Mouse (Mus musculus) spleen, postnatal 4 days (tissue): ENCODE measurements around the gene Podnl1.

ENCODE experiments used
- DNase-seq, 2 experiments: peaks; one replicate each; pipeline ENCODE4 v3.0.0; 2022; ENCODE audit warnings: low spot score in 2 of 2

Podnl1 gene

DNA sequence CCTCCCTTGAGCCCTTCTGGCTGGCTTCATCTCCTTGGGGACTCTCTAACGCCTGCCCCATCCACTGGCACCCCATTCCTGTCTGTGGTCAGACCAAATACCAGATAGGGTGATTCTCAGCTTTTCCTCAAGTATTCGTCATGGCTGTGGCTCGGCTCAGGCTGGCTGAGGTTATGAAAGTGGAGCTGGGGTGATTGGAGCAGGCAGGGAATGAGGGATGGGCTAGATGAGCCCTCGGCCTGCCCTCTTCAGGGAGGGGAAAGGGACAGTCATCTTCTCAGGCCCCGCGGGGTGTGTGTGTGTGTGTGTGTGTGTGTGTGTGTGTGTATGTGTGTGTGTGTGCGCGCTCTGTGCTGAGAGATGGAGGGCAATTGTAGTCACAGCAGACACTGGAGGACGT, at the start of gene Podnl1:
Podnl1 (plus strand) TSS at position 334 of the 400 bp plus-strand sequence.
- peak in 1 of 2 experiments; percentile 9 for DNase-seq

DNA sequence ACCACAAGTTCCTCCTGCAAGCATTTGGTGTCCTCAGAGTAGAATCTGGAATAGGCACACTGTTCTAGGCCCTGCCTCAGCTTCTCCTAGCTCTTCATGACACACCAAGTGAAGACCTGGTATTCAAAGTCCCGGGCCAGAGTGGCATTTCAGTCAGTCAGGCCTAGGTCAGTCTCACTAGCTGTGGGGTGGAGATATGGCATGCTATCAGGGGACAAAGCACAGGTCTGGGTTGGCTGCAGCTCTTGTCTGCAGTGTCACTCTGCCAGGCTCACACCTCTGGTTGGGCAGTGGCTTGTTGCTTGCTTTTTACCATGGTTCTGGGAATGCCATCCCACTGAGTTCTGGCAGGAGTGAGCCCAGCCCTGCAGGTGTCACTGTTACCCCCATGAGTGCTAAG, 49.4 kb upstream of the Podnl1 start:
- DNase-seq: no peak

DNA sequence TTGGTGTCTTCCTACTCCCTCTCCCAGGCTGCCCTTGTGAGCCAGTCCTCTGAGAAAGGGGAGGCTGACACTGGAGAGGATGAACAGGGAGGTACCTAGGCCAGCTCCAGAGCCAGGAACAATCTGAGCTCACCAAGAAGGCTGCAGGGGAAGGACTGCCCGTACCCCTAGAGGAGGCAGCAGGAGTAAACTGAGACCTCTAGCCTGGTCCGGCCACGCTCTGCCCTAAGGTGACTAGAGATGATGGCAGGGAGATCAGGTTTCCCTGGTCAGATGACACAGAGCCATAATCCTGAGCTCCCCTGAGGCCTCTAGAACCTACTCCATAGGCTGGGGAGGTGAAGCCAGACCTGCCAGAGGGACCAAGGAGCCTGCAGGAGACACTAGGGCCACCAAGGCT, 48.9 kb upstream of the Podnl1 start:
- DNase-seq: no peak

DNA sequence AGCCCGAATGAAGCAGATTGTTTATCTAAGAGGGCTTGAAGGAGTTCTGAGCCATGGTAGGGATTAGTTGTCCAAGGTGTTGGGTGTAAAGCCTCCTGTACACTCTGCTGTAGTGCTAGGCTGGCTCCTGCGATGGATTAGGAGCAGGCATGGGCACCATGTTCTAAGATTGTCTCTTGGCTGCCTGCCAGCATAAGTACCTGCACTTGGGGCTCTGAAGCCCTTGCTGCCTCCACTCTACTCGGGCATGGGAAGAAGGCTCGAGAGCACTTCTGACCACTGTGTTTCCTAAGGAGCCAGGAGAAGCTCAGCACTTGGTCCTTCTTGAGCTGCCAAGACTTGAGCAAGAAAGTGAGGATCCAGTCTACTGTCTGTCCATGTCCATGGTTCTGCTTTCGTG, 46.6 kb upstream of the Podnl1 start:
- no peak for DNase-seq

DNA sequence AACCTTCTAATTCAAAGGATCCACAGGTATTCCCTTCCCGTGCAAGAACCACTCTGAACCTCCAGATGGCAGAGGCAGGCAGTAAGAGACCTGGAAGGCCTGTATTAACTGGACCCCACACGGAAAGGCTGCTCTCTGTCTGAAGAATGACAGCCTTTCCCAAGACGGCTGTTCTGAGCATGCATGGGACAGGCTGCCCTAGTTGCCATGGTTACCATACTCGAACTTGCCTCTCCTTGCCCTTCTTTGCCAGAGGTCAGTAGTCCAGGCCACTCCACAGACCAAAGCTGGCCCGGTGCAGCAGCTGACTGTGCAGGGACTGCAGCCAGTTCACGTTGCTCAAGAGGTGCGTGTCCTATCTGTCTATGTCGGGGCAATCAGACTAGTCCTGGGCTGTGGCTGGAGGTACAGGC, 42.0 kb upstream of the Podnl1 start:
- DNase-seq: no peak

DNA sequence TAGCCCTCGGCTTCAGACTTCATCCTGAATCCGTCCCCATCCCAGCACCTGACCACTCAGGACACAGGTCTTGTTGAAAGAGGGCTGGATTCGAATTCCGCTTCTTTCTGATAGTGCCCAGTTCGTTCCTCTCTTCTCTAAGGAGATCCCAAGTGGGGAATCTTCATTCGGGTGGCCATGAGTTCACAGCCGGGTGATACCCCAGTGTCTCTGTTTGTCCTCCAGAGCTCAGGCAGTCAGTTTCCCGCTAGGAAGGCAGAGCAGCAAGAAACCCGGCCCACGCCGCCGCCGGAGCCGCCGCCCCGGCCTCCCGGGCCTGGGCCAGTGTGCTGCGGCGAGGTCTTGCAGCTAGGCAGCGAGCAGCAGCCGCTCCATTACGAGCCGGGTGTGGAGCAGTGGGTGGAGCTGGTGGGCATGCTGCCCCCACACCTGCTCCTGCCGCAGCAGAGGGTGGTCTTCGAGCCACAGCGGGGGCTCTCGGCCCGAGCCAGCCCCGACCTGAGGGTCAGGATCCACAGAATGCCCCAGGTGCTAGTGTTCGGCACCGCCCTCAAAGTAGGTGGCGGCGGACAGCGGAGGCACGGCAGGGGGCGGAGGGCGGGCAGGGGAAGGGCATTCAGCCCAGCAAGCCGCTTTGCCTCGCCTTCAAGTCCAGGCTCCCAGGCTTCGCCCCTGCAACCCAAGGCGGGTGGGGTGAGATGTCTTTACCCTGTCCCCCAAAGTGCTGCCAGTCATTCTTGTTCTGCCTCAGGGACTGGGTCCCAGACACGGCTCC, 41.3 kb upstream of the Podnl1 start:
- no peak for DNase-seq

DNA sequence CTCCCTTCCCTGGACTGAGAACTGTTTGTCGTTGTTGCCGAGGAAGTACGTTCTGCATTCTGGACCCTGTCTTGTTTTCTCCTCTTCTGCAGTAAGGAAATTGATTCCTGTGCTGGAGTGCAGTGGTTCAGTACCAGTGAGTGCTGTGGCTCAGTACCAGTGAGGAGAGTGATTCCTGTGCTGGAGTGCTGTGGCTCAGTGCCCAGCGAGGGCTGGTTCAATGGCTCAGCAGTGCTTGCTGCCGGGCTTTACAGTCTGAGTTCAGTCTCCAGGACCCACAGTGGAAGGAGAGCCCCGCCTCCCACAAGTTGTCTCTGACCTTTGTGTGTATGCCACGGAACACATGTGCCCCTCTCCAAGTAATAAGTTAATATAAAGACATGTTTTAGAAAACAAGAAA, 38.6 kb upstream of the Podnl1 start:
- DNase-seq: no peak

DNA sequence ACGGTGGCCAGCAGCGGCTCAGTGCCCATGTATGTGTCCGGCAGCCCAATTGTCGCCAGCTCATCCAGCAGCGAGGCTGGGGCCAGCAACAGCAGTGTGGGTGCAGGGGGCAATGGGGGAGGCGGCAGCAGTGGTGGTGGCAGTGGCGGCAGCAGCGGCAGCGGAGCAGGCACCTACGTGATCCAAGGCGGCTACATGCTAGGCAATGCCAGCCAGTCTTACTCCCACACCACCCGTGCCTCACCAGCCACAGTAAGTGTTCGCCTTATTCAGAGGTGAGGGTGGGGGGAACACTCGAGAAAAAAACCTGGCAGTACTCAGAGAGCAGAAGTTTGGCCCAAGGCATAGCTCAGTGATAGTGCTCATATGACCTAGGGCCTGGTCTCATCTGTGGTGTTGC, 38.0 kb upstream of the Podnl1 start:
- no peak for DNase-seq

DNA sequence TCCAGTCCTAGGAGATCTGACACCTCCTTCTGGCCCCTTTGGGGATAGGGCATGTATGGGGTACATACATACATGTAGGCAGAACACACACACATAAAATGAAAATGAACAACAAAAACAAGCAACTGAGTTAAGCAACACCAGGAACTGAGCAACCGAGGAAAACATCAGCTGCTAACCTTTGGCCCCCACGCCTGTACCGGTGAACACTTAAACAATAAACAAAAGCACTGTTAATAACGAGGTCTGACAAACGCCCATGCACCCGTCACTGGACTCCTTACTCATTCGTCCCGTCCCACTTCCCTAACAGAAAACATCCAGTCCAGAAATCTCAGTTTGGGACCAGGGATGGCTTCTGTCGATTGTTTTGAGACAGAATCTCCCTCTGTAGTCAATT, 36.5 kb upstream of the Podnl1 start:
- no peak for DNase-seq

DNA sequence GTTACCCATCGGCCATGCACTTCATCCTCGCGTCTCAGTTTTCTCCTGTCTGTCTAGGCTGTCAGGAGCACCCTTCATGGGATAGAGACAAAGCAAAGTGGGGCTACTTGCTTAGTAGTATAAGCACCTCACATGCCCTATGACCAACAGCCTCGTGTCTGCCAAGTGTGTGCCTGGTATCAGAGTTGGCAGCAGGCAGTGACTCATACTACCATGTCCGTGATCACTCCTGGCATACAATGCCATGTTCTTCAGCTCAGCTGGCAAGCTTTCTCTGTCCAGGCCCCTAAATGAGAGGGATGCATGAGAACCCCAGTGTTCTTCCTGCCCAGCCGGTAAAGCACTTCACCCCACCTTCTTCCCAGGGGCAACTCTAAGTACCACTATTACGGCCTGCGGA, 35.2 kb upstream of the Podnl1 start:
- no peak for DNase-seq

DNA sequence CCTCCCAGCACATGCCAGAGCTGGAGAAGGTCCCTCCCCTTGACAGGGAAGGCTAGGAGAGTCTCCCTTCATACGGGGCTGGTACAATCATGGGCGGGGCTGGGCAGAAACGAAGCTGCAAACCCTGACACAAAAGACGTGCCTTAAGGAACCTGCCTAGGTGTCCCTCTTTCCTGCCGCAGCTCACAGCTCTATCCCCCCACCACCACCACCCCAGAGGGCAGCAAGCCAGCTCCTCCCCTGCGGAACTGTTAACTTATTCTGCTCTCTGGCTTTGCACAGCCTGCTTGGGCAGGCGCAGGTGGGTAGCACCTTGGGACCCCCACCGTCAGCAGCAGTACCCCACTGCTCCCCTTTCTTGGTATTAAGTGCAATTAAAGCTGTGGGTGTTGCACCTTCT, 29.7 kb upstream of the Podnl1 start:
- DNase-seq: no peak

DNA sequence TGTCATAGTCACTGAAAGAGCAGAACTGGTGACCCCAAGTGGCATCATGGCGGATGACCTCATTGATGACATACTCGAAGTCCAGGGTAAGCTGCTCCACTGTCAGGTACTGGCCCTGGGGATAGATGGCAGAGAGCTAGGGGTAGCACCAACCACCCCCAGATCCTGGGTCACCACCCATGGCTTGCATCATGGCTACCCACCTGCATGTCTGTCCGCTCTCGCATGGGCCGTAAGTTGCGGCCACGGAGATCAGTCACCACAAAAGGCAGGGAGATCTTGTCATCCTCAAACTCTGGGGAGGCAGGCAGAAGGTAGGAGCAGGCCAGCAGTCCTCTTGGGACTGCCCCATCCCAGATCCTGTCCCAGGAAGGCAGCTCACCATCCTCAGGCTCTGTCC, 27.4 kb upstream of the Podnl1 start:
- no peak for DNase-seq

DNA sequence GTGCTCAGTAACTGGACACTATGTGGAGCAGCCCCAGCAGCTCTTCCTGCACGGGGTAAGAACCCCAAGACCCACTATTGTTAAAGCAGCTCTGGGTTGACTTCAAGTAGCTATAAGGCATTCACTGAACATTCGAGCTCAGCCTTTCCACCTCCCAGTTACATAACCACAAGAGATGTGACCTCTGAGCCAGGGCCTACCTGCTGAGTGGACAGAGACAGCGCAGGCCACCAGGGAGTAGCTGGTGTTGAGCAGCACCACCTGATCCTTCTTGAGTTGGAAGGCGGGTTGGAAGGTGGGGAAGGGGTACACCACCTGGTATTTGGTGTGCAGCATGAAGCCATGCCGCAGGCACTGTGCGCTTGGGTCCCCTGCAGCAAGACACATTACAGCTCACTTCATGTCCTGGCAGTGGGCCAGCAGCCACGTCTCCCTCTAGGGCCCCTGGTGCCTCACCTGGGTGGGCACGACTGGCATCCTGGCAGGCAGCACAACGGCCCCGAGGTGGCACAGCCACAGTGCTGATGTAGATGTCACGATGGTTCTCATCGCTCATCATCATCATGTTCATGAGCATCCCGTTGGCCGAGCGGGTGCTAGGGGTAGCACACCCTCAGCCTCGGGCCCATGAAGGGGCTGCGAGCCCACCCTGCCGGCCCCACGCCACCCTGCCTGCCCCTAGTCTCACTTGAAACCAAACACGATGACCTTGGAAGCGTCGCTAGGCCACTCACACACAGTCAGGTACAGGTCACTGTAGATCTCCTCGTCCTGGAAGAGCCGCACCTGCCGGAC, 24.1 kb upstream of the Podnl1 start:
- peak in 1 of 2 experiments; percentile 12 for DNase-seq

DNA sequence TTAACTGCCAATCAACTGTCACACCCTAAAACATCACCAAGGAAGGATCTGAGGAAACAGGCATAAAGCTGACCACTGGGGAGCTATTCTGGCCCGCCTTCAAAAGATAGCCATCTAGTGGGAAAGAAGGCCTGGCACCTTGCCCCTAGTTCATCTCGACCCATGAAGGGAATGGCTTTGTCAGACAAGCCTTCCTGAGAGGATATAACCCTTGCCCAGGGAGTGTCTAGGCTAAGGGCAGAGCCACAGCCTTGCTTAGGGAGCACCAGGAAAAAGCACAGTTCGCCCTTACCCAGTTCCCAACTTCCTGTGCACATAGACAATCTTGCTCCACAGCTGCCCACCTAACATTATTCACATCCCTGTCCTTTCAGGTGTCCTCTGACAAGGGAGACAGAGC, 22.2 kb upstream of the Podnl1 start:
- DNase-seq: no peak

DNA sequence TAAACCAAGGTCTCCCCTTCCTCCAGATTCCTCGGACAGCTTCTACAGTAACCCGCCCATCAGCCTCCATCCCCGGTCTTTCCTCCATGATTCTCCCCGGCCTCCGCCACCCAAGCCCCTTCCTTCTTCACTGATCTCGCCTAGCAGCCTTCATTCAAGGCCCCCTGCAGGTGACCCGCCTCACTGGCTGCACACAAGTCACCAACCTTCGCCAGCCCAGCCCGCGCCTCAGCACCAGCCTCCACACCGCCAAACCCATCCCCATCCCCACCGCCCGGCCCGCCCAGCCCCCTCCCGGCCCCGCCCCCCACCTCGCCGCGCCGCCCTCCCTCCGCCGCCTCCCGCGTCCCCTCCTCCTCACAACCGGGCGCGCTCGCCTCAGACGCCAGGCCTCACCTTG, 21.6 kb upstream of the Podnl1 start:
- peak; percentile 75 to 87 for DNase-seq

DNA sequence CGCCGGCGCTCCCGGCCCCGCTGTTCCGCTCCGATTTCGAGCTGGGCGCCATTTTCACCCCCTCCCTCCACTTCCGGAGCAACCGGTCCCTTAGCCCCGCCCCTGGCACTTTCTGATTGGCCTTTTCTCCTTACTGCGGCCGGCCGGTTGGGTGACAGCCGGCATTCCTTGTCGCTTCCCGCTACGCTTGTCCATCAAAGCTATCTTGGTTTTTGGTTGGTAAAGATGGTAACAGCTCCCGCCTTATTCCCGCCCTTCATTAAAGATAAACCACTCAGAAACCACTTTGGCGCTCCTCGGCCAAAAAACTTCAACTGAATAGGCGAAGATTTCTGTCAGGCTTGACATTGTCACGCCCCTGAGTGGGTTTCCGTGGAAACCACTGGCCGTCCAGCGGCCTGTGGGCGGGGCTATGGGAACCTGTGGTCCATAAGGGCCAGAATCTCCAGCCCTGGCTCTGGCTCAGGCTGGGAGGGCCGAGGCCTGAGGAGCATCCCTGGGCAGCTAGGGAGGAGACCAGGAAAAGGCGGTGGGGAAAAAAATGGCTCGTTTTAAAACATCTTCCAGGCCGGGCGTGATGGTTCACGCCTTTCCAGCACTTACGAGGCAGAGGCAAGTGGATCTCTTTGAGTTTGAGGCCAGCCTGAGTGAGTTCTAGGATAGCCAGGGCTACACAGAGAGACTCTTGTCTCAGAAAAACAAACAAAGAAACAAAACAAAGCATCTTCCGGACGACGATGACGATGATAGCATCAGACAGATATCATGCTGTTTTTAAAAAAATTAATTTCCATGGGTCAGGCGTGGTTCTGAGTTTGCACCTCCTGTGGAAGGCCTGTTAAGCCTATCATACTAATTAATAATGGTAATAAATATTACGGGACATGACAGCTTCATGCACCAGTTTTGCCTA, 20.8 kb upstream of the Podnl1 start, which contains the start of gene Dcaf15:
Dcaf15 (minus strand) TSS at position 72 of the 913 bp plus-strand sequence.
- DNase-seq: peak; percentile 99

DNA sequence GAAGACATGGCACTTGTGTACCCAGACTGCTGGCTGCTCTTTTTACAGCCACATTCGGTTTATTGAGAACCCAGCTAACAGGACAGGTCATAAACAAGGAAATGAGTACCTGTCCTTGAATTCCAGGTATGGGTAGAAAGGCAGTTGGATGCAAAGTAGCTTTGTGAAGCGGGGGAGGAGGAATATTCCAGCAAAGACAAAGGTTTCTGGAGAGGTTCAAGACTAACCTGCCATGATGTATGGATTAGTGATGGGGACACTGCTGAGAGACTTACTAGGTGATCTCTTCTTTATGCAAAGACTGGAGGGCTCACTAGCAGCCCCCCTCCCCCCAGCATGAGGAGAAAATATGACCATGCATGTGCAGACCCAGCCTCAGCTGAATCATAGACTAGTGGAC, 20.1 kb upstream of the Podnl1 start:
- no peak for DNase-seq

DNA sequence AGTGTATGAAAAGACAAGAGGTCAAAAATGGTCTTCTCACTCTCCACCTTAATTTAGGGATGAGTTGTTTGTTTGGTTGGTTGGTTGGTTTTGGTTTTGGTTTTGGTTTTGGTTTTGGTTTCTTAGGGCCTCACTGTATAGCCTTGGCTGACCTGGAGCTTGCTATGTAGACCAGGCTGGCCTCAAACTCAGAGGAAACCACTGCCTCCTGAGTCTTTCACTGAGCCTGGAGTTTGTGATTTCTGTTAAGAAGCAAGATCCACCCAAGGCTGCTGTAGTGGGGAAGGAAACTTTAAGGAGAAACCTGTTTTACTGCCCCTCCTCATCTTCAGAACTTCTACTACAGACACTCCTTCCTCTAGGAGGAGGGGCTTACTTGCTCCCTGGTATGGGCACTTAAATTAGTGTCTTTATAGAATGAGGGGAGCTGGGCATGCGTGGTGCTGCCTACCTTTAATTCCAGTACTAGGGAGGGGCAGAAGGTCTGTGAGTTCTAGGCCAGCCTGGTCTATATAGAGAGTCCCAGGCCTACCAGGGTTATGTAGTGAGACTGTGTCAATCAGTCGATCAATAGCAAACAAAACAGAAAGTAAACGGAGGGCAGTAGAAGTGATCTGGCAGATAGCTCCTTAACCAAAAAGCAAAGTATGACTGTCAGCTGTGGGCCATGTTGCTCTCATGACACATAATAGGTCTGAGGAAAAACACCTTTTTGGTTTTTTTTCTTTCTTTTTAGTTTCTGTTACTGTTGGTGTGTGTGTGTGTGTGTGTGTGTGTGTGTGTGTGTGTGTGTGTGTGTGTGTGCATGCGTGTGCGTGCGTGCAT, 19.4 kb upstream of the Podnl1 start:
- DNase-seq: no peak

DNA sequence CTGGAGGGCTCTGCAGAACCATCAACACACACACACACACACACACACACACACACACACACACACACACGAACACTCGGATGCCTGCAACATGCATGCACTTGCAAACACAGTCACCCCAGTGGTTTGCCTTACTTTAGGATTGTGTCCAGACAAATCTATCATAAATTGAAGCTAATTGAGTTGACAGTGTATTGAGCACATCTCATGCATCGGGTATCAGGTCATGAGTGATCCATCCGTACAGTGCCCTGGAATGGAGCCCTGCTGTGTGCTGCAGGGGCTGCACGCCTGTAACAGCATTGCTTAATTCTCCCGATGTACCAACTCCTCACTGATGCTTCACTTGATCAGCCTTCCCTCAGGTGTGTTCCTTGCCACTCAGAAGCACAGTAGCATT, 10.1 kb upstream of the Podnl1 start:
- no peak for DNase-seq

DNA sequence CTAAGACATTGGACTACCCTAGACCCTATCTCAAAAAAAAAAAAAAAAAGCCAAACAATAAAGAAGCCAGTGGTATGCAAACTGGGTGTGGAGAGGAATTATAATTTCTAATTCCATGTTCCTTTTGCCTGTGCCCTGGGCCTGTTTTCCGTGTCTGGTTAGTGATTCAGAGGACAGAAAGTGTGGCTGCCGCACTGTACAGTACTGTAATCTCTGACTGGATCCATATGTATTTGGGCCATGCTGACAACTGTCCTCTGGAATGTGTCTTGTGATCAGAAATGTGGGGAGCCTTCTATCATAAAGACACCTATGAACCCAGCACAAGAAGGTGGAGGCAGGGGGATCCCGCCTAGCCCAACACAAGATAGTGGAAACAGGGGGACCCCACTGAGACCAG, 3.6 kb upstream of the Podnl1 start:
- no peak for DNase-seq

DNA sequence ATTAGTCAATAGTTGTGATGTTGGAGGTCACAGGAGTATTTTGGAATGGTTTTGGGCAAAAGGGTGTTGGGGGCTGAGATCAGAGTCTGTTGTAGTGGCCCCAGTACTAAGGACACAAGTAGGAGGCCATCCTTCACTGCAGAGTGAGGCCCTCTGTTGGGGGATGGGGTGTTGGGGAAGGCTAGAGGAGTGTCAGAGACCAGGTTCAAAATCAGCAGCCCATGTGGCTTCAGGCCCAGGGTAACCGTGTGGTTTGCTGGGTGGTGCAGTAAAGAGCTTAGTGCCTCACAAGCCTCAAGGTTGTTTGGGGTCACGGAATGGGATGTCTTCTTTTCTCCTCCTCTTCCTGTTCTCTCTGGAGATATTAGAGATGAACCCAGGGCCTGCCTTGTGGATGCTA, 953 bp downstream of the Podnl1 start:
- peak in 1 of 2 experiments; percentile 8 for DNase-seq
